ENCODE assay signal across 8 mouse cellular contexts in the genomic region with DNA sequence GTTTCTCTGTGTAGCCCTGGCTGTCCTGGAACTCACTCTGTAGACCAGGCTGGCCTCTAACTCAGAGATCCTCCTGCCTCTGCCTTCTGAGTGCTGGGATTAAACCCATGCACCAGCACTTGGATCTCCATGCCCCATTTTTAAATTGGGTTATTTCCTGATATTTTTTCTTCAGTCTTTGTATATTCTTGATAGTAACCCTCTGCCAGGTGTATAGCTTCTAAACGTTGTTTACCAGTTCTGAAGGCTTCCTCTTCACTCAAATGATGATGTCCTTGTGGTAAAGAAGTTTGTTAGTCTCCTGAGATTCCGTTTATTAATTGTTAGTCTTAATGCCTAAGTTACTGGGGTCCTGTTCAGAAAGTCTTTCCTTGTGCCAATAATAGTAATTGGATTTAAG. TPM values are rescaled to one million over a fixed set of nuclear protein-coding genes. Genes with fewer than 3 reads are reported as not detected.
DNase-seq lines count a peak whose midpoint lies in the region; ATAC-seq and TF ChIP-seq lines count a peak whose summit lies in the region.

Wipi2 (plus strand) TSS at position 301 of the 400 bp plus-strand sequence.

- intact Hi-C loops in heart, postnatal 10 days (cut with DNase I) = no loop called here

- DNase-seq in neural tube, embryonic 11.5 days (ENCODE audit: low spot score) = no peak
- no peak for DNase-seq in neural tube, embryonic 10.5 days (ENCODE audit: extremely low spot score, low spot score)
- no peak for DNase-seq in heart, postnatal 10 days
- no peak for DNase-seq in limb, embryonic 11.5 days (ENCODE audit: low spot score)
- no peak for DNase-seq in embryo, embryonic 10 days (ENCODE audit: low spot score)
- DNase-seq in testis, postnatal 14 days (ENCODE audit: low spot score) = no peak

- peak within 1 kb of the TSS; percentile 82 for H3K4me2 ChIP-seq in neural tube, embryonic 11.5 days (ENCODE audit: low read depth)
- H3K4me2 ChIP-seq in limb, embryonic 11.5 days (ENCODE audit: low read depth, severe bottlenecking) = peak within 1 kb of the TSS; percentile 77

- TF ChIP-seq CTCF in embryonic fibroblast, embryonic 13.5 days (IDR thresholded peaks at IDR 0.05; ENCODE audit: borderline replicate concordance, insufficient read depth, low read length) = no peak

- no peaks in the 10 kb centered on the region for H3K9me3 ChIP-seq in neural tube, embryonic 11.5 days (ENCODE audit: control insufficient read depth, low read length)
- H3K9me3 ChIP-seq in limb, embryonic 11.5 days (ENCODE audit: control insufficient read depth, low read length) = no peaks in the 10 kb centered on the region; the same call in 1 of the 2 replicates

- peaks cover 9% of the 10 kb centered on the region for H3K4me1 ChIP-seq in neural tube, embryonic 11.5 days (ENCODE audit: control insufficient read depth, insufficient read depth, low read length)
- no peaks in the 10 kb centered on the region for H3K4me1 ChIP-seq in embryonic fibroblast, embryonic 13.5 days (ENCODE audit: control insufficient read depth, insufficient read depth, low read length)
- peaks cover 8% of the 10 kb centered on the region for H3K4me1 ChIP-seq in limb, embryonic 11.5 days (ENCODE audit: control insufficient read depth, insufficient read depth, low read length)

- H3K9ac ChIP-seq in neural tube, embryonic 11.5 days (ENCODE audit: low read length) = peak within 1 kb of the TSS; percentile 75
- H3K9ac ChIP-seq in limb, embryonic 11.5 days (ENCODE audit: low read length) = peak within 1 kb of the TSS; percentile 88

- peak within 1 kb of the TSS; percentile 88 for H3K4me3 ChIP-seq in neural tube, embryonic 11.5 days (ENCODE audit: low read depth, low read length)
- H3K4me3 ChIP-seq in embryonic fibroblast, embryonic 13.5 days (ENCODE audit: insufficient read depth, low read length) = peak within 1 kb of the TSS; percentile 71
- H3K4me3 ChIP-seq in limb, embryonic 11.5 days (ENCODE audit: low read depth, low read length) = peak within 1 kb of the TSS; percentile 78

- no peaks in the 10 kb centered on the region for H3K36me3 ChIP-seq in neural tube, embryonic 11.5 days (ENCODE audit: control insufficient read depth, insufficient read depth, low read length)
- no peaks in the 10 kb centered on the region for H3K36me3 ChIP-seq in limb, embryonic 11.5 days (ENCODE audit: control insufficient read depth, insufficient read depth, low read length)

- no peak for ATAC-seq in neural tube, embryonic 11.5 days (ENCODE audit: insufficient read depth, low FRiP score, low TSS enrichment)
- ATAC-seq in limb, embryonic 11.5 days (ENCODE audit: insufficient number of reproducible peaks, low FRiP score, low TSS enrichment, low read depth) = no peak
- ATAC-seq in neutrophil, adult 5-6 weeks (ENCODE audit: extremely low read depth, insufficient number of reproducible peaks, low FRiP score, poor library complexity, severe bottlenecking) = no peak

- TF ChIP-seq POLR2A in embryonic fibroblast, embryonic 13.5 days (IDR thresholded peaks at IDR 0.05; ENCODE audit: low read depth, low read length) = no peak

- no peaks in the 10 kb centered on the region for H3K27me3 ChIP-seq in neural tube, embryonic 11.5 days (ENCODE audit: control insufficient read depth, insufficient read depth, low read length)
- H3K27me3 ChIP-seq in limb, embryonic 11.5 days (ENCODE audit: control insufficient read depth, insufficient read depth, low read length) = no peaks in the 10 kb centered on the region

- 84% methylated on average over 2 of the region's 2 CpGs for WGBS in neural tube, embryonic 11.5 days
- 86% methylated on average over 2 of the region's 2 CpGs for whole genome bisulfite sequencing in limb, embryonic 11.5 days

- no peak within 1 kb of the TSS for H3K27ac ChIP-seq in neural tube, embryonic 11.5 days (ENCODE audit: low read depth, low read length)
- H3K27ac ChIP-seq in embryonic fibroblast, embryonic 13.5 days (ENCODE audit: insufficient read depth, low read length) = 0 out of 2 replicates have a peak within 1 kb of the TSS, but pooled peaks have one; percentile 39
- no peak within 1 kb of the TSS for H3K27ac ChIP-seq in limb, embryonic 11.5 days (replicated peaks; ENCODE audit: low read depth, low read length)

RNA-seq across cellular contexts. Expression of gene Wipi2, which starts in this region (rescaled TPM):
- polyA plus RNA-seq in neural tube, embryonic 11.5 days (2014; fragmentation: Nextera tagmentation; extraction: Ambion mirVana) = 59.3 and 64.2 TPM in 2 replicates
- 56.8 and 59.9 TPM in 2 replicates for polyA plus RNA-seq in embryonic fibroblast, embryonic 13.5 days (2011; ENCODE audit: insufficient read length, low read depth, missing spikeins)
- total RNA-seq in heart, postnatal 10 days (2021) = 10 to 100 TPM; 39.0 to 39.3 TPM
- polyA plus RNA-seq in limb, embryonic 11.5 days (2014; fragmentation: Nextera tagmentation; extraction: Ambion mirVana) = 62.4 and 64.4 TPM in 2 replicates
- total RNA-seq in neutrophil, adult 5-6 weeks (2017) = 77.5 and 79.1 TPM in 2 replicates
